Mouse (Mus musculus) thymus, adult 2 months (tissue): ENCODE data around the gene Zfp263.

Experiments
- CTCF ChIP-seq: fragments of 200-500 bp; IDR thresholded peaks from 2 replicates; pipeline ENCODE4 v1.5.1; 2012; ENCODE audit warnings: mild to moderate bottlenecking, control low read depth, low read length, moderate library complexity, borderline replicate concordance; ENCODE audit not compliant: control insufficient read depth, poor library complexity, insufficient read depth; ENCODE audit errors: extremely low read depth
- POLR2A ChIP-seq: fragments of 200-500 bp; IDR thresholded peaks from 2 replicates; pipeline ENCODE4 v1.6.1; 2012; ENCODE audit warnings: mild to moderate bottlenecking, low read length, control low read depth, moderate library complexity; ENCODE audit not compliant: control insufficient read depth, poor library complexity, insufficient read depth; ENCODE audit errors: extremely low read depth

GRCm38 (mm10) chr16:3723231-3723630 is 20.7 kb upstream of the Zfp263 start:
- TF ChIP-seq POLR2A (no peak), CTCF (no peak)
